Mouse (Mus musculus) urinary bladder, postnatal 4 days (tissue): ENCODE data around the gene 1190007I07Rik.
"Not testable (repeated sequence)": the region's sequence is repeated elsewhere in the genome, so short reads cannot be mapped to it uniquely, and the experiment has no call there.

Experiments
- DNase-seq, 2 experiments: peaks; one replicate each; pipeline ENCODE4 v3.0.0; 2021 to 2022; ENCODE audit warnings: low spot score in 2 of 2

1190007I07Rik gene

GRCm38 (mm10) chr10:82629111-82629585 is 6.1 kb upstream of the 1190007I07Rik start:
- peak in 1 of 2 experiments; percentile 21 for DNase-seq

GRCm38 (mm10) chr10:82623553-82623932 is 515 bp upstream of the 1190007I07Rik start:
- DNase-seq: not testable (repeated sequence)

- DNase-seq: no peak
These were observed 793 bp downstream of the 1190007I07Rik start for GRCm38 (mm10) chr10:82622235-82622634.

GRCm38 (mm10) chr10:82594421-82594820 is 28.6 kb downstream of the 1190007I07Rik start:
- not testable (repeated sequence) for DNase-seq

GRCm38 (mm10) chr10:82589673-82590072 is 33.4 kb downstream of the 1190007I07Rik start:
- not testable (repeated sequence) for DNase-seq

- not testable (repeated sequence) for DNase-seq
These were observed 51.9 kb downstream of the 1190007I07Rik start for GRCm38 (mm10) chr10:82571091-82571490.
